Mouse (Mus musculus) myocyte (in vitro differentiated cells): ENCODE measurements around the gene Abcc6.

Experiments
- E2F4 ChIP-seq: IDR thresholded peaks from one replicate; pipeline ENCODE4 v1.6.1; 2011; ENCODE audit warnings: mild to moderate bottlenecking, control low read depth, moderate library complexity; ENCODE audit not compliant: insufficient read depth
- MYOG ChIP-seq, 3 experiments: IDR thresholded peaks; one replicate each; pipeline ENCODE4 v1.6.1; 2011; ENCODE audit warnings: control low read depth in 2 of 3, low read depth in 2 of 3, mild to moderate bottlenecking in 2 of 3; ENCODE audit not compliant: insufficient read length in 2 of 3, control insufficient read depth in 1 of 3, insufficient read depth in 1 of 3
- POLR2A ChIP-seq: IDR thresholded peaks from one replicate; pipeline ENCODE4 v1.6.1; 2011; ENCODE audit warnings: low read depth, mild to moderate bottlenecking, control low read depth, moderate library complexity; ENCODE audit not compliant: insufficient read length
- POLR2AphosphoS2 ChIP-seq: IDR thresholded peaks from one replicate; pipeline ENCODE4 v1.6.1; 2011; ENCODE audit warnings: low read depth, control low read depth; ENCODE audit not compliant: insufficient read length
- TCF12 ChIP-seq: IDR thresholded peaks from one replicate; pipeline ENCODE4 v1.6.1; 2011; ENCODE audit warnings: mild to moderate bottlenecking, control low read depth; ENCODE audit not compliant: poor library complexity, insufficient read depth, severe bottlenecking
- TCF3 ChIP-seq: IDR thresholded peaks from one replicate; pipeline ENCODE4 v1.6.1; 2011; ENCODE audit warnings: low read depth, control low read depth; ENCODE audit not compliant: insufficient read length
- USF1 ChIP-seq: IDR thresholded peaks from one replicate; pipeline ENCODE4 v1.6.1; 2011; ENCODE audit warnings: low read depth, mild to moderate bottlenecking, control low read depth, moderate library complexity

- TF ChIP-seq MYOG (IDR thresholded peaks at IDR 0.05; ENCODE audit: control insufficient read depth in 1 of 3, insufficient read depth in 1 of 3, insufficient read length in 2 of 3, low read depth in 2 of 3): no peak
- no peak for TF ChIP-seq TCF3
- no peak for TF ChIP-seq POLR2A
- TF ChIP-seq TCF12: no peak
- no peak for TF ChIP-seq USF1
- TF ChIP-seq E2F4: no peak
- TF ChIP-seq POLR2AphosphoS2: no peak
Measured at GRCm38 (mm10) chr7:45992470-45992869, 37.6 kb downstream of the Abcc6 start.
